Mouse (Mus musculus): ENCODE measurements around the gene Pdzph1. TPM values are rescaled to one million over a fixed set of nuclear protein-coding genes. Genes with fewer than 3 reads are reported as not detected.
A peak's percentile ranks its signal among the peaks of the same experiment; 100 is the strongest.

The Pdzph1 gene
- total RNA-seq (2021): 1 to 10 TPM; 2.1 to 3.5 TPM

DNA sequence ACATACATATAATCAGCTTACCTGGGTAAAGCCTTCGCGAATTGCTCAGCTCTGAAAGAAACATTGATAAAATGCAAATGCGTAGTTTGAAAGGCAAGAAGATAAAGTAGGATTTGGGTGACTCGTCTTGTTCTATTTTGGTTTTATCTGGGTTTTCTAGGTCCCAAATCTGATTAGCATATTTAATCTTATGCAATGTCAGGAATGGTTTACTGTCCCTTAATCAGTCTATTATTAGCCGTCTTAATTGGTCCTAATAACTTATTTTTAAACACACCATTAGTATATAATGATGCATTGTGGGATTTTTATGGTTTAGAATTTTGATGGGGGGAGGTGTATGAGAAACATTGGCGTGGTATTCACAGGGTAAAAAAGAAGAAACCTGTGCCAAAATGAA is at the start of gene Pdzph1:
Gene Pdzph1 (minus strand): TSS at position 101 of the 400 bp plus-strand sequence.
- DNase-seq: no peak
- intact Hi-C loops (cut with DNase I): no loop called here

DNA sequence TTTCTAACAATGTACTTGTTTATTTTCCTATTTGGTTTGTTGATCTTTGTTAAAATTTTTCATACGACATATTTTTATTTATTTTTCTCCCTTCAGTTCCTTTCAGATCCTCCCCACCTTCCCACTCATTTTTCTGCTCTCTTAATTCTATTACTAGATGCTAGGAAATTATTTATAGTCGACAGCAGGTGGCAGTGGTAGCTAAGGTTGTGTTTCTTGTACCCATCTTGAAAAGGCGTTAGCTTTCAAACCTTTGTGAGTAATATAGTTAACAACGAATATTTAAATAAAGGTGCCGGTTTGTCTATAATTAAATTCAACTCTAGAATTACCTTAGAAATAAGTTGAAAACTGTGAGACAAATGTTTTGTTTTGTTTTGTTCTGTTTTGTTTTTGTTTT is 48.6 kb upstream of the Pdzph1 start:
- intact Hi-C loops (cut with DNase I): no loop called here
- DNase-seq: peak; percentile 16

DNA sequence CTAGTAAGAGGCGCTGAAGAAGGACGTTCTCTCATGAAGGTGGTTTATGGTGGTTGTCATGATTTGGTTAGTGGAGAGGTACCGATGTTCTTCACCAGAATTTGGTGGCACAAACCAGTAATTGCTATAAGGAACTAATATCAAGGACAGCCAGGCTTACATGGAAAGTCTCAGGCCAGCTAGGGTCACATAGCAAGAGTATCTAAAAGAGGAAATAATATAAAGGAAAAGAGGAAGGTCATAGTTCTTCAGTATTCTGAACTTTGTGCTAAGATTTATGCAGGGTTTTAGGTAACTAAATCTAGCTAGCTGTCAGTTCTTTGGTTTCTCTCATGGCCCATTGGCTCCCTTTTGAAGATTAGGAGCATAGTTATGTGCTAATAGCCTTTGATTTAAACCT is 42.3 kb upstream of the Pdzph1 start:
- no peak for DNase-seq
- intact Hi-C loops (cut with DNase I): no loop called here

DNA sequence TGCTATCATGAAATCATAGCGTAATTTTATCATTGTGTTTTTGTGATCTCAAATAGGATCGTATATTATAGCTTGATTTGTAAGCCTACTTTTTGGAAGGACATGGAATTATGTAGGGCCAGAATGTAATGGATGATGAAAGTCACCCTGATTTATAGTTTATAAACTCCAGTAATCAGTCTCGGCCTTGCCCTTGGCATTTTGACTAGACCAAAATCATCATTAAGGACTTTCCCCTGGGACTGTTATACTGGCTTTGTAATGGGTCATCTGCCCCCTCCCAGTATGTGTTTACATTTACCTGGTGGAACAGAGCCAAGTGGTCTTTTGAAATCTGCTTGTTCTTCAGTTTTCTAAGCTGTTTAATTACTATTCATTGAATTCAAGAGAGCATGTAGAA is 35.2 kb upstream of the Pdzph1 start:
- intact Hi-C loops (cut with DNase I): no loop called here
- no peak for DNase-seq

DNA sequence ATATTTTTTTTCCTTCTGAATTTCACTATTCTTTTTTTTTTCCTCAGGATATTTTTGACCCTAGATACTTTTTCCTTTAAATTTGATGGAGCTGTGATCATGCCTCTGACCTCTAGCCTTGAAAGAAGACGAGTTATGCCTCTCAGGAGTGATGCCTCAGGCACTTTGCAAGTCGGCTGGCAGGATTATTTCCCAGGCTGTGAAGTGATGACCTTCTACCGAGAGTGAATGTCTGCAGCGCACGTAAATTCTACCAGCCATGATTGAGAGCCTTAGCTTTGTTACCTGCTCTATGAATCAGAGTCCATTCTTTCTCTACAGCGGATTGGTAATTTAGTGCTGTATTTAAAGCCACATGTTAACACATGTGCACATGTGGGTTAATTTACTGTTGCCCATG is 33.3 kb upstream of the Pdzph1 start:
- intact Hi-C loops (cut with DNase I): no loop called here
- no peak for DNase-seq

DNA sequence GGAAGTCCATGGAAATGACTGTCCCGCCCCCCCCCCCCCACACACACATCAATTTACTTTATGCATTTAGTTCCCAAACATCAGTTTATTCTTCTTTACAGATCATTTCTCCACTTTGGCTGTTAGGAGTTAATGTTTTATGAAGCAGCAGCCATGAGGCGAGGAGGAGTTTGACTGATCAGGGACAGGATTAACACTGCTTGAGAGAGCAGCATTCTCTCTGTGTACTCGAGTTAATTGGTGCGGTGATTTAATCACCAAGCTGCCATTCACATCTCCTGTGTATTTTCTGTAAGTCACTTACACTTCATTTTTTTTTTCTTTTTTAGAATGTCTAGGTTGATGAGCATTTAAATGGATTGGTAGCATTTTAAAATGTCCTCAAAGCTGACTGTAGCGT is 32.8 kb upstream of the Pdzph1 start:
- DNase-seq: no peak
- intact Hi-C loops (cut with DNase I): no loop called here

DNA sequence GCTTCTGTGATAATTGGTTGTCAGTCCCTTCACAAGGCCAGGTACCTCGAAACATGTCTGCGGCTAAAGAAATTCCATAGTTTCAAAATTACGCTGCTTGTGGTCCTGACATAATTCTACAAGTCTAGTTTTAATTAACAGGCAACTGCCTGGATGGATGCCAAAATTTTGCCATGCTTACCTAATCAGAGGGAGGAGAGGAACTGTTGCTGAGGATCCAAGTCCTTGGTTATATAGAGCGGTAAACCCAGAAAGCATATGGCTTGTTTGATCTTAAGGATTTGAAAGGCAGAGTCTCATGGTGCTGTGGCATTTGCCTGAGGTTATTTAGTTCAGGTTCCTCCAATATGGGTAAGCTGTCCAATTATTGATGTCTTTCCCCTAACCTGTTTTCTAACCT is 27.5 kb upstream of the Pdzph1 start:
- no peak for DNase-seq
- intact Hi-C loops (cut with DNase I): no loop called here

DNA sequence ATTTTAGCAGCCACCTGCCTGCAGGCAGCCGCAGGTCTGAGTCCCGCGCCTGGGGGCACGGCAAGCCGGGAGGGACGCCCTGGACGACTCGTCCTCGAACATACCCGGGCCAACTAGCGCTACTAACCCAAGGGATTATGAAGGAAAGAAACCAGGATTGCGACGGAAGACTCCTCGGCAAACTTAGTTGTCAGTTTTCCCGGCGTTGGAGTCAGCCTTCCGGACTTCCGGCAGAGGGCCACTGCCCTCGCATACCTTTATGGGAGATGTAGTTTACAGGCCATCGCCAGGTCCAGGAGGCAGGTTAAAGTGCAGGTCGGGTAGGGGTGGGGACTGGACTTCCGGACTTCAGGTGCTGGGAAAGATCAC is 21.9 kb upstream of the Pdzph1 start, which contains the start of gene Nudt12:
Gene Nudt12 (minus strand): TSS at position 282 of the 369 bp plus-strand sequence.
- DNase-seq: peak; percentile 62
- intact Hi-C loops (cut with DNase I): no loop called here

DNA sequence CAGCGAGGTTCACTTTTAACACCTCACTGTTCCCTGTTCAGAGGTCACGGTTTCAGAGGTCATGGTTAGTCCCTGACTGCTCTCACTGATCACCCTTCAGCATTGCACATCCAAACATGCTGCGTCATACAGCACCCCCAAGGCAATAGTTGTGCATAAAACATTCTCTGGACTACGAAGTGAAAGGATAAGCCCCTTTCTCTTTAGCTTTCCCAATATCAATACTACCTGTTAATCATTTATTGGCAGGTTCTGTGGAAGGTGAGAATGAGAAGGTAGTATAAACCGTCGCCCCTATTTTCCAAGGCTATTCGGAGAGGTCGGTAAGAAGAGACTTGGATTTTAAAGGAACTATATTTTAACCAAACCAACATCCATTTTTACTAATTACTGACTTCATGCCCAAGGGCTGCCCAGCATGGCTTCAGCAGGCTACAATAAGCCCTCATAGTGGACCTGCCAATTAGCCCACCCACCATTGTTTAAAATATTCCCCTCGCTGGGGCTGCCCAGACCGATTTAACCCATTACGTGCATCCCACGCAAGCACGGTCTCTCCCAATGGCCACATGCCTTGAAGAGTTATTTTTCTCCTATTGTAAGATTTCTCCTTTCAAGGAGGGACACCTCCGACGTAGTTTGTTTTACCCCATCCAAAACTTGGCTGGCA is 21.4 kb upstream of the Pdzph1 start:
- intact Hi-C loops (cut with DNase I): no loop called here
- DNase-seq: peak; percentile 8

DNA sequence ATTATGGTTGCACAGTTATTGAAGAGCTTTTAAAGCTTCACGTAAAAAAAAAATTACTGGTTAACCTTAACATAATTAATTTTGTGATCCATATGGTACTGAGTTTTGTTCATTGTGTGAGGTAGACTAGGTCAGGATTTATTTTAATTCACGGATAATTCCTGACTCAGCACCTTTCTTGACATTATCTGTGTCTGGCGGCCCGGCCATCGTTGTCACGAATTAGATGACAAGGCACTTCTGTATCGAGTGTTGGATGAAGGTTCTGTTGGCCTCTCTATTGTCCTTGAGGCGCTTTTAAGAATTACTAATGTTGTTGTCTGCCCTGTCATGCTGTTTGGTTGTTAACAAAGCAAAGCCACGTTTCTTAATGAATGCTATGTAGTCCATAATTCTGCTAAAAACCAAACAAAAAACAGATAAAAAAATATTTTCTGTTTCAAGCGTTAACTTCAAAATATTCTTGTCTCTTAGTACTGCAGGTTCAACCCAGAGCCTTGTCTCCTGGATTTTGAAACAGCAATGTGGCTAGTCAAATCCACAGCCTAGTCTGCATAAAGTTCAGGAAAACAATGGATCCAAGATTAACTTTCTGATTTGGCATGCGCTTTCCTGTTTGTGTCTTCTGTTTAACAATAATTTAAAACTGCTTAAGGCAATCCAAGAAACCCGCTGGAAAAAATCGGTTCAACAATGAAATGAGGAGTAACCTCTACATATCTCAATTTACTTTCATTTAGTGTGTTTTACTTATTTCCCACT is 20.6 kb upstream of the Pdzph1 start:
- no peak for DNase-seq
- intact Hi-C loops (cut with DNase I): no loop called here

DNA sequence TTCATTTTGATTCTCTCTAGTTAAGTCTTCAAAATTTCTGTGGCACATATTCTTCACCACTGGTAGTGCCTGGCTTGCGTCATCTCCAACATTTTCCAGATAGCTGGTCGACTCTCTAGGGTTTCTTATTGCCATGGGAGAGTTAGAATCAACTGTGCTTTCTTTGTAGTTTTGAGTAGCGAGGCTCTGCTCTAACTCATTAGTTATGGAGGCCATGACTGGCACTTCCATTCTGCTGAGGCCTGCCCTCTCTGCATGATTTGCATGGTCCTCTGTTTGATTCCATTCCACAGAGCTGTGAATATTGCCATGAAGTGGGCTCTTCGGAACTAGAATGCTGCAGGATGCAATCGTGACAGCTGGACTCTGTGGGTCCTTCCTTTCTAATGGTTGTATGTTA is 17.9 kb downstream of the Pdzph1 start:
- no peak for DNase-seq
- intact Hi-C loops (cut with DNase I): no loop called here

DNA sequence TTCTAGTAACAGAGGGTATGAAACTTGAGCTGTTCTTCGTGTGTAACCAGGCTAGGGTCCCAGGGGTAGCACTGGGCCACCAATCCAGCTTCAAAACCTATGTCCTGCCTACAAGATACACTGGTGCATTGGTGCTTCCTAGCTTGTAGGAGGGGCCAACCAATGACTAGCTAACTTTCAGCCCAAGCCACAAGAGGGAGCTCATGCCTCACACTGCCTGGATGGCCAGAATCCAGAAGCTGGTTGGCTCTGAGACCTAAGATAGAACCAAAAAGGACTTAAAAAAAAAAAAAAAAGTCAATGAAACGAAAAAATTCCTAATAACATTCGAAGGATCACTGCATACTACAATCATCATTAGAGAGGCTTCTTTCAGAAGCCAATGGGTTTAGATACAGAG is 31.3 kb downstream of the Pdzph1 start:
- intact Hi-C loops (cut with DNase I): no loop called here
- DNase-seq: peak; percentile 18

DNA sequence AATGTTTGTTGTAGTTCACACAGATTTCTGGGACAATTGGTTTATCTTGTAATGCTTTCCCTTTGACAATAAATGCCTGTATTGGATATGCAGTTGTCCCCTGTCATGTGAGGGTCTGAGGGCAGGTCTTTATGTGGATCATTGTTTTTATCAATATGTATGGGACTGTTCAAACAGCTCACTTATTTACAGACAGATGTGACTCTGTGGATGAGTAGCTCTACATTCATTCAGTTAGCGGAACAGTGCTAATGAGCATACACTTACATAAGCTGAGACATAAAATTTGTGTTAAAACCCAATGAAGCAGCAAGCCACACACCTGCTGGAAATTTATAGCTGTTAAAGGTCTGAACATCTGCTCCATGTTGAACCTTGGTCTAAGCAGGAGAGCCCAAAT is 34.1 kb downstream of the Pdzph1 start:
- DNase-seq: no peak
- intact Hi-C loops (cut with DNase I): no loop called here

DNA sequence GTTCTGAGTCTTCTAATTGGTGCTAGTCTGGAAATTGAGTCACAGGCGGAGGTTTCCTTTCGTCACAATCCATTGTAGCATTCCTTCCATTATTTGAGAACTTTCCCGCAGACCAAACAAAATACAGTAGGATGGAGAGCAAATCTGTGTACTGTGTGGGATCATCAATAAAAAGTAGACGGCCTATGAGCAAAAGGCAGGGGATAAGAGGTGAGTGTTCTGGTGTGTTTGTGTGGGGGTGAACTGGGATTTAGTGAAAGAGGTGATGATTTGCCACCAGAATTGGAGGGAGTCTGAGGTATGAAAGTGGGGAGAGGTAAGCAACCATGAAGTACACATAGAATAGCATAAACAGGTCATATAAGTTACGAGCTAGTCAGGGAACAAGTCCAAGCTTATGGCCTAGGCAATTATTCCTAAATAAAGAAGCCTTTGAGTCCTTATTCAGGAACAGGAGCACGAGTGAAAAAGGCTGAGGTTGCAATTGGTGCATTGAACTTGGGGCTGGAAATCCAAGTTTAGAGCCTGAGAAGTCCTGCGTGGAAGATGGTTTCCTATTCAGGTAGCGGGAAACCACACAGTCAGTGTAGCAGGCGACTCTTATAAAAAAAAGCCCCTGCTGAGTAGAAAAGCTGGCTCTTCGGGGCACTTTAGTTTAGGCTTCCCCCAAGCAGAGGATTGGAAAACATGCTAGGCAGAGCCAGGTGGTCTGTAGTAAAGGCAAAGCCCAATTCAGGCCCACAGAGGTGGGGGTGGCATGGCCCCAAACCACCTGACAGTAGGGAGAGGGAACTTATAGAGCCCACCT is 48.0 kb downstream of the Pdzph1 start:
- intact Hi-C loops (cut with DNase I): no loop called here
- no peak for DNase-seq

DNA sequence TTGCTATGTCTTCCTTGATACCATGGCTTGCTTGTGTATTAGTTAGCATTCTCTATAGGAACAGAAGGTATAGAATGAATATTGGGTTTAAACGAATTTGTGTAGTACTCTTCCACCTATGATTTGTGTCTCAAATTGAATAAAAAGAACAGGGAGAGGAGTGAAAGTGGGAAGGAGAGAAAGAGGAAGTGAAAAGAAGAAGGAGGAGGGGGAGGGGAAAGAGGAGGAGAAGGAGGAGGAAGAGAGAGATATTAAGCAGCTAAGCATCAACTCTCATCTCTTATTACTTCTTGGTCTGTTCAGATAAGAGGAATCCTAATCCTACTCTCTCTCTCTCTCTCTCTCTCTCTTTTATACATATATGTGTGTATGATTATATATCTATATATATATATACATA is 52.6 kb downstream of the Pdzph1 start:
- no peak for DNase-seq
- intact Hi-C loops (cut with DNase I): no loop called here

DNA sequence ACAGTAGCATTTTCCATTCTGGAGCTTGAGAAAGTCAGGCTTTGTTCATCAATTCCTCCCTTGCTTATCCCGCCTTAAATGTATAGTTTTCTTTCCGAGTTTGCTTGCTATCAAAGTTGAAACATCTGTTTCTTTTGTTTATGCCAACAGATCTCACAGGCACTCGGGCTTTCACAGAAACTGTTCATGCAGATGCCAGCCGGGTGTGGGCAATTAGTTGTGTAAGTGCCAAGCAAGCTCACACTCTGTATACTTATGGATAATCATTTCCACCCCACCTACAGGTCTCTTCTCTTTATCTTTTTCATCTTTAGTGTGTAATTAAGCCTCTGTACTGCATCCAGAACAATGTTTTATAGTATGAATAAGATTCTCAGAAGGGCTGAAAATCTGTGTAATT is 53.6 kb downstream of the Pdzph1 start:
- no peak for DNase-seq
- intact Hi-C loops (cut with DNase I): no loop called here

DNA sequence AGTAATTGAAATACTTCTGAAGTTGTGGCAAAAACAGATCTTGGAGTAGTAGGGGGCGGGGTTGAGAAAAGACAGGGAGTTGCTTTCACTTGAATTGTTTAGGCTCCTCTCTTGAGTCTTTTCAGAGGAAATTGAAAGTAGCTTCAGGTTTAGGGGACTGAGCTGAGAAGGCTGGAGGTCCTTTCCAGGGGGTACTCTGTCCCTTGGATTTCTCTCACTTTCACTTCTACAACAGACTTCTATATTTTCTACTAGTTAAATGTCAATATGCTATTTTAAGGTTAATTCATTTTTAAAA is 58.2 kb downstream of the Pdzph1 start:
- intact Hi-C loops (cut with DNase I): no loop called here
- no peak for DNase-seq

DNA sequence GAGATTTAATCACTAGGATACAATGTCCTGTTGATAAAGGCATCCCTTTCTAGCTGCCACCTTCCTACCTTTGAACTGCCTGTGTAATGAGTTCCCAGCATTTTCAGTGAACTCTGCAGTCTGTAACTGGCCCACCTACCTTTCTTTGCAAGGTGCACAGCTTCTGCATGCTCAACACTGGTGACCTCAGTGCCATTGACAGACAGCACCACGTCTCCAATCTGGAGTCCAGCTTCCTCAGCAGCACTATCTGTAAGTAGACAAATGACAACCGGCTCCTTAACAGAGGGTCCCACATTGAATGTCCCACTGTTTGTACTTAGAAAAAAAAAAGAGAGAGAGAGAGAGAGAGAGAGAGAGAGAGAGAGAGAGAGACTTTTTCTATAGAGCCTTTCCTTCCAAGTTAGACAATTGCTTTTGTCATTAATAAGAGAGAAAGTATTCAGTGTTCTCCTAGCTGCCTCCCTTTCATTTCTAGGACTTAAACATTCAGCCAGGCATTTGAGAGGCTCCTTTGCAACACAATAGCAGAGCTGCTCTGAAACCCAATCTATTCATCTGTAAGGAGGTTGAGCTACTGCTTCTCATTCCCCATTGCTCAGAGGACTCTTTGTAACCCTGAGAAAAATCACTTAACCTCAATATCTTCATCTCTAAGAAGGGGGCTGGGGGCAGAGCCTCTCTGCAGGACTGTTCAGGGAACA is 58.7 kb downstream of the Pdzph1 start:
- no peak for DNase-seq
- intact Hi-C loops (cut with DNase I): no loop called here

DNA sequence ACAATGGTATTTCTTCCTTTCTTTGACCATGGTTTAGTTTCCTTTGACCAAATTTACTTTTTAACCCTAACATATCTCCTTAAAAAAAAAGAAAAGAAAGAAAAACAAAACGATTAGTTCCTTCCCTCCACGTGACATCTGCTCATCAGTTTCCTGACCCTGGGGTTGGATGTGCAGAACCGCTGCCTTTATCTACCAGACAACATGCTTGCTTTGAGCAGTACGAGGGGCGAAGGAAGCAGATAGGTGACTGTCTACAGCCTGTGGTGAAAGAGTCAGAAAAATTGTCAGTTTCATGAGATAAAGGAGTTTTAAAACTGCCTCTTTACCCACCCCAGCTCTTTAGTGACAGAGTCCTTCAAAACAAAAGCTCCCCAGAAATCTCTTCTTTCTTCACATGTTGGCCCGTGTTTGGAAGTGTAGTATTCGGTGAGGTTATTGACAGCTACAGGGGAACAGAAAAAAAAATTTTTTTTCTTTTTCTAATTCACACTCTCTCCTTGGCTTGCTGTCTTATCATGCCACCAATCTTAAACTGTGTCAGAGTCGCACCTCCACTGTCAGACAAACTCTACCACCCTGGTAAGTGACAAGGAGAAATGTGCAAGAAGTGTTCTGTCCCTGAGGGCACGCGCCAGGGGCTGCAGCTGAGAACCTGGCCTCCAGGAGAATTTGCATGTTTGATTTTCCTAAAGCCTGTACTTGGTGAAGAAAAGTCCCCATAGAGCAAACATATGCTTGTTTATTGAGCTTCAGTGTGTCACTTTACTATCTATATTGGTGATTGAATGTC is 66.2 kb downstream of the Pdzph1 start:
- no peak for DNase-seq
- intact Hi-C loops (cut with DNase I): no loop called here

DNA sequence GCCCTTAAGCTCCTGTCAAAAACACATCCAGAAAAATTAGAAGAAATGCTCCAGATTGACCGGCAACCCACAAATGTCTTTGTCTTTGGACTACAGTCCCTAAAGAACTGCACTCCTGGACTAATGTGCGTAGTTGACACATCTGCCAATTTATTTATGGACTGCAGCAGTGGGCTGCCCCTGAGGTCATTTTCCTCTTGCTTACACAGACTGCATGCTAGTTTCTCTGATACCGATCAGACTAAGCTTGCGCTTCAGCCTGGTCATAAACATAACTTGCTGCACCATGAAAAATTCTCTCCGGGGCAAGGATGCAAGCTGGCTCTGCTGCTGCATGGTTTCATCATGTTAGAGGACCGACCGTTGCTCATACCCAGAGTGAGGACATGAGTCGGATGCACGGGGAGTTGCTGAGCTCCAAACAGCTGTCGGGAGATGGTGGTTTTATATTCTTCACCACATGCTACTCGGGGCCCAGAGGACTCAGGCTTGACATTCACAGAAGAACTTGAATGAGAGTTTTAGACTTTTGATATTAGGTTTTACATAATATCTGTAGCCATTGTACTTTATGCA is 67.2 kb downstream of the Pdzph1 start:
- intact Hi-C loops (cut with DNase I): no loop called here

More for the DNA sequence above, 67.2 kb downstream of the Pdzph1 start:
- no peak for DNase-seq
